Mouse (Mus musculus) stomach, embryonic 16.5 days (tissue): ENCODE data around the gene Dab2. TPM values are rescaled to one million over a fixed set of nuclear protein-coding genes. Genes with fewer than 3 reads are reported as not detected.

Experiments
- ATAC-seq: fragments of 200-750 bp; cut with Nextera tagmentation; 2 replicates; pipeline ENCODE4 v1.8.0; 2017; ENCODE audit warnings: moderate number of reproducible peaks, moderate TSS enrichment; ENCODE audit not compliant: insufficient read depth, low FRiP score
- H3K27ac ChIP-seq: fragments of 300-500 bp; sonication (generic); 2 replicates; pipeline ENCODE4 v1.5.1; 2014; ENCODE audit warnings: low read length
- H3K27me3 ChIP-seq: fragments of 300-500 bp; sonication (generic); 2 replicates; pipeline ENCODE4 v1.6.1; 2014; ENCODE audit warnings: low read length, control low read depth, mixed read lengths; ENCODE audit not compliant: control insufficient read depth, insufficient read depth
- H3K36me3 ChIP-seq: fragments of 300-500 bp; sonication (generic); 2 replicates; pipeline ENCODE4 v1.6.1; 2014; ENCODE audit warnings: low read length; ENCODE audit not compliant: control insufficient read depth, insufficient read depth
- H3K4me1 ChIP-seq: fragments of 300-500 bp; sonication (generic); 2 replicates; pipeline ENCODE4 v1.6.1; 2014; ENCODE audit warnings: low read length, control low read depth, mixed read lengths; ENCODE audit not compliant: control insufficient read depth, insufficient read depth
- H3K4me2 ChIP-seq: fragments of 300-500 bp; sonication (generic); 2 replicates; pipeline ENCODE4 v1.6.1; 2014; ENCODE audit warnings: low read depth, low read length, mixed read lengths
- H3K4me3 ChIP-seq: fragments of 300-500 bp; sonication (generic); replicated peaks from 2 replicates; pipeline ENCODE4 v1.5.1; 2014; ENCODE audit warnings: mild to moderate bottlenecking, low read length
- H3K9ac ChIP-seq: fragments of 300-500 bp; sonication (generic); 2 replicates; pipeline ENCODE4 v1.6.1; 2014; ENCODE audit warnings: low read length
- H3K9me3 ChIP-seq: fragments of 300-500 bp; sonication (generic); replicated peaks from 2 replicates; pipeline ENCODE4 v1.6.1; 2016; ENCODE audit warnings: low read length, control low read depth; ENCODE audit not compliant: control insufficient read depth
- WGBS: fragments of 180-500 bp; shearing (Covaris S2); extraction: QIAGEN DNeasy Blood & Tissue Kit; methylation state at CpG from one replicate; pipeline ENCODE4 v1.1.7; 2014; 5-methylcytosine and 5-hydroxymethylcytosine counted together
- polyA plus RNA-seq: library from polyadenylated mRNA; unstranded; fragments of >200 nt; fragmentation: Nextera tagmentation; extraction: Ambion mirVana; gene quantifications from 2 replicates; pipeline ENCODE4 v1.2.1, GENCODE M21; 2015

Dab2 gene
- polyA plus RNA-seq, 1 experiment from 2014 or later = 50.0 TPM

DNA sequence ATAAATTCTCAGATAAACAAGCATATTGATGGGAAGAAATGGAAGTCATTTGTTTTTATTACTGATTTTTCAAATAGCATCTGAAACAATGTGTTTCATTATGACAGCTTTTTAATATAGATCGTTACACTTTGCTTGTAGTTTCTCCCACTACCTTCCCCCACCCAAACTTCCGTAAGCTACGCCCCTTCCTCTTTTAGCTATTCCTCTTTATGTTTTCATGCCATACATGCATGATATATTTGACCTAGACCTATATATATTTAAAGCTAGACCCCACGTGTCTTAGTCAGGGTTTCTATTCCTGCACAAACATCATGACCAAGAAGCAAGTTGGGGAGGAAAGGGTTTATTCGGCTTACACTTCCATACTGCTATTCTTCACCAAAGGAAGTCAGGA is 115.7 kb downstream of the Dab2 start:
- H3K4me3 ChIP-seq = no peak overlapping the region
- H3K36me3 ChIP-seq = 0 out of 2 replicates have a peak, but pooled peaks cover 2% of the 10 kb centered on the region
- H3K27ac ChIP-seq = no peak overlapping the region
- no peak for ATAC-seq
- no peaks in the 10 kb centered on the region for H3K4me1 ChIP-seq
- WGBS = 84% methylated on average over 5 of the region's 5 CpGs
- no peaks in the 10 kb centered on the region for H3K9me3 ChIP-seq
- H3K27me3 ChIP-seq = no peaks in the 10 kb centered on the region
- H3K9ac ChIP-seq = no peak overlapping the region
- H3K4me2 ChIP-seq = no peak overlapping the region

DNA sequence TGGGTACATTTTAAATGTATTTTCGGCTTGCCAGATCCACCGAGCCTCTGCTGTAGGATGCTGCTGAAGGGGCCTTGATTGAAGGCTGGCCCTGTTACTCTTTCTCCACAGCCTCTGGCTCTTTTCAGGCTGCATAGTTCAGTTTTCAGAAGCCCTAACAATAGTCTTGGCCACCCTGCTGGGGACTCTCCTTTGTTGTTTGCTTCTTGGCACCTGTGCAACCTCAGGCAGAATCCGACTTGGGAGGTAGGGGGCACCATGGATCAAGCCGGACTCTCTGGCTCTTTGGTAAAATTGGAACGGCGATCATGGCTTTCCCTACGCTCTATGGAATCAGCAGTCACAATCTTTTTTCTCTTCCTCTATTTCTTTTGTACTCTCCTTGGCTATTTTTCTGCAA is 132.2 kb downstream of the Dab2 start:
- H3K27ac ChIP-seq = peak overlapping the region; percentile 38; the same call in 1 of the 2 replicates
- H3K36me3 ChIP-seq = peaks cover 5% of the 10 kb centered on the region; the same call in 1 of the 2 replicates
- H3K4me3 ChIP-seq = no peak overlapping the region
- ATAC-seq = no peak
- H3K4me1 ChIP-seq = peaks cover 4% of the 10 kb centered on the region
- WGBS = 79% methylated on average over 7 of the region's 7 CpGs
- H3K4me2 ChIP-seq = no peak overlapping the region
- H3K27me3 ChIP-seq = no peaks in the 10 kb centered on the region
- H3K9ac ChIP-seq = no peak overlapping the region
- no peaks in the 10 kb centered on the region for H3K9me3 ChIP-seq

- H3K9ac ChIP-seq = no peak overlapping the region
- peaks cover 5% of the 10 kb centered on the region; the same call in 1 of the 2 replicates for H3K36me3 ChIP-seq
- no peaks in the 10 kb centered on the region for H3K9me3 ChIP-seq
- no peak overlapping the region for H3K4me3 ChIP-seq
- 53% methylated on average over 7 of the region's 7 CpGs for WGBS
- H3K4me1 ChIP-seq = peaks cover 4% of the 10 kb centered on the region
- no peaks in the 10 kb centered on the region for H3K27me3 ChIP-seq
- no peak overlapping the region for H3K4me2 ChIP-seq
- H3K27ac ChIP-seq = peak overlapping the region; percentile 38
- ATAC-seq = peak; percentile 93
These were observed 132.8 kb downstream of the Dab2 start for GRCm38 (mm10) chr15:6432411-6432810.

DNA sequence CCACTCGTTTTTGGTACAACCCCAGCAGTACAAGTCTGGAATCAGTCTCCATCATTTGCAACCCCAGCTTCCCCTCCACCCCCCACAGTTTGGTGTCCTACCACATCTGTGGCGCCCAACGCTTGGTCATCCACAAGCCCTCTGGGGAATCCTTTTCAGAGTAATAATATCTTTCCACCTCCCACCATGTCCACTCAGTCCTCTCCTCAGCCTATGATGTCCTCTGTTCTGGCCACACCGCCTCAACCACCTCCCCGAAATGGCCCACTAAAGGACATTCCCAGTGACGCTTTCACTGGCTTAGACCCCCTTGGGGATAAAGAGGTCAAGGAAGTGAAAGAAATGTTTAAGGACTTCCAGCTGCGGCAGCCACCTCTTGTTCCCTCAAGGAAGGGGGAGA is 135.7 kb downstream of the Dab2 start:
- H3K4me2 ChIP-seq = no peak overlapping the region
- H3K27me3 ChIP-seq = no peaks in the 10 kb centered on the region
- H3K4me3 ChIP-seq = no peak overlapping the region
- H3K27ac ChIP-seq = no peak overlapping the region
- WGBS = 89% methylated on average over 7 of the region's 7 CpGs
- ATAC-seq = no peak
- peaks cover 4% of the 10 kb centered on the region for H3K4me1 ChIP-seq
- no peak overlapping the region for H3K9ac ChIP-seq
- no peaks in the 10 kb centered on the region for H3K9me3 ChIP-seq
- peaks cover 5% of the 10 kb centered on the region; the same call in 1 of the 2 replicates for H3K36me3 ChIP-seq

DNA sequence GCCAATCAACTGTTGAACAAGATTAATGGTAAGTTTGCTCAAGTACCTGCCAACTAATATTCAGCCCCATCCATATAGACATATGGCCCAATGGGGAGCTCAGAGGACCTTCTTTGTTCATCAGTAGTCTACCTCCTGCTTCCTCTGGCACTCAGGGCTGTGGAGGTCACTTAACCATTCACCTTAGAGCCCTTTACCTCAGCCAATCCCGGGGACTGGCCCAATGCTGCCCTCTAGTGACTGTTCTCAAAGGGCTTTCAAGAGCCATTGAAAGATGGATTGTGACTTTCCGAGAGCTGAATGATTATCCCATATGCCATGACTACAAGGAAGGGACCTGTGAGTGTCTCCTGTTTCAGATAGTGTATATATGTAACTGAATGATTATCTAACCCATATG is 136.2 kb downstream of the Dab2 start:
- ATAC-seq = no peak
- peaks cover 4% of the 10 kb centered on the region for H3K4me1 ChIP-seq
- H3K9me3 ChIP-seq = no peaks in the 10 kb centered on the region
- peaks cover 5% of the 10 kb centered on the region; the same call in 1 of the 2 replicates for H3K36me3 ChIP-seq
- no peak overlapping the region for H3K4me3 ChIP-seq
- 57% methylated on average over 2 of the region's 2 CpGs for WGBS
- no peak overlapping the region for H3K27ac ChIP-seq
- no peak overlapping the region for H3K4me2 ChIP-seq
- no peaks in the 10 kb centered on the region for H3K27me3 ChIP-seq
- H3K9ac ChIP-seq = no peak overlapping the region

DNA sequence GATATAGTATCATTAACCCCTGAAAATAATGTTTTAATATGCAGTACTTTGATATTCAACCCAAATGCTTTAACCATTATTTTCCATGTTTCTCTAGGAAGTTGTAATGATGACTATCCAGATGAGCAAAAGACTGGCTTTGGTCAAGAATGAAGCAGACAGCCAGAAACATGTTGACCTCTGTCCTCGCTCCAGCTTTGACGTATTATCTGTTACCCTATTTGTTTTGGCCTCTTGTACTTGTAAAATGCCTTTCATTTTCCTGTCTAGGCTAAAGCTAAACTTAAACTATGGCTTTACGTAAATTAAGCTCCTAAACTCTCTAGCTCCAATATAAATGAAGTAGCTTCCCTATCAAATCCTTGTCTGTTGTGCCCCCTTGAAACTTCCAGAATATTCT is 139.1 kb downstream of the Dab2 start:
- peaks cover 5% of the 10 kb centered on the region; the same call in 1 of the 2 replicates for H3K36me3 ChIP-seq
- no peak overlapping the region for H3K4me2 ChIP-seq
- no peak for ATAC-seq
- no peak overlapping the region for H3K9ac ChIP-seq
- no peaks in the 10 kb centered on the region for H3K4me1 ChIP-seq
- H3K4me3 ChIP-seq = no peak overlapping the region
- WGBS = 71% methylated on average over 3 of the region's 3 CpGs
- H3K9me3 ChIP-seq = no peaks in the 10 kb centered on the region
- no peak overlapping the region for H3K27ac ChIP-seq
- no peaks in the 10 kb centered on the region for H3K27me3 ChIP-seq

GRCm38 (mm10) chr15:6444452-6444851 is 144.9 kb downstream of the Dab2 start:
- Histone ChIP-seq H3K4me1 (peaks cover 7% of the 10 kb centered on the region; the same call in 1 of the 2 replicates), H3K36me3 (no peaks in the 10 kb centered on the region), H3K9ac (no peak overlapping the region), H3K4me2 (no peak overlapping the region), H3K4me3 (no peak overlapping the region), H3K27ac (no peak overlapping the region), H3K9me3 (no peaks in the 10 kb centered on the region), H3K27me3 (no peaks in the 10 kb centered on the region)
- 61% methylated on average over 2 of the region's 2 CpGs for WGBS
- ATAC-seq = no peak

DNA sequence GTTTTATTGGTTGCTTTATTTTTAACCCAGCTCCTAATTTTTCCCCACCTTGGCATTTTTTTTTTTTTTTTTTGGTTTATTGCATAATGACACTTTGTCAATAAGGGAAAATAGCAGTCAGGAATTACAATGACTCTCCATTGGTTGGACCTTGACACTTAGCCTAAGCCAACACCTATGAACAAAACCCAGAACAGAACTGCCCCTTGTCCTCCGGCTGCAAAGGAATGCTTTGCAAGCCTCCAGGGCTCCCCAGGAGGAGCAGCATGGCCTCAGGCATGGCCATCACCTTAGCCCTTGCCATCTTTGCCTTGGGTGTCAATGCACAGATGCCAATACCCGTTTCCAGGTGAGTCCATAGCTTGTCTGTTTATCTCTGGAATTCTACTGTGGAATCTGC is 145.5 kb downstream of the Dab2 start, which contains the start of gene C9:
TSS of gene C9 (plus strand) at position 193 of the 400 bp plus-strand sequence.
- no peak within 1 kb of the TSS for H3K9ac ChIP-seq
- no peak within 1 kb of the TSS for H3K4me3 ChIP-seq
- H3K27me3 ChIP-seq = no peaks in the 10 kb centered on the region
- H3K27ac ChIP-seq = no peak within 1 kb of the TSS
- no peak within 1 kb of the TSS for H3K4me2 ChIP-seq
- WGBS = 57% methylated on average over 2 of the region's 2 CpGs
- H3K36me3 ChIP-seq = no peaks in the 10 kb centered on the region
- peaks cover 7% of the 10 kb centered on the region; the same call in 1 of the 2 replicates for H3K4me1 ChIP-seq
- ATAC-seq = no peak
- H3K9me3 ChIP-seq = no peaks in the 10 kb centered on the region

GRCm38 (mm10) chr15:6446181-6446580 is 146.6 kb downstream of the Dab2 start:
- peaks cover 7% of the 10 kb centered on the region; the same call in 1 of the 2 replicates for H3K4me1 ChIP-seq
- H3K27ac ChIP-seq = no peak overlapping the region
- no peak overlapping the region for H3K9ac ChIP-seq
- H3K27me3 ChIP-seq = no peaks in the 10 kb centered on the region
- H3K4me3 ChIP-seq = no peak overlapping the region
- no peak overlapping the region for H3K4me2 ChIP-seq
- WGBS = 71% methylated on average over 1 of the region's 1 CpGs
- no peaks in the 10 kb centered on the region for H3K36me3 ChIP-seq
- ATAC-seq = no peak
- H3K9me3 ChIP-seq = no peaks in the 10 kb centered on the region
